Mouse (Mus musculus): ENCODE data around the gene Ogfod1.

Gene Ogfod1

GRCm38 (mm10) chr8:94068793-94069192, 31.8 kb downstream of the Ogfod1 start:
- DNase-seq (ENCODE audit: extremely low read depth, low read depth), result no peak

- no peak for DNase-seq (ENCODE audit: extremely low read depth, low read depth)
Measured at GRCm38 (mm10) chr8:94076461-94077192, 39.6 kb downstream of the Ogfod1 start.

- no peak for DNase-seq (ENCODE audit: extremely low read depth, low read depth)
Measured at GRCm38 (mm10) chr8:94087964-94088363, 51.0 kb downstream of the Ogfod1 start.

GRCm38 (mm10) chr8:94089715-94090114, 52.7 kb downstream of the Ogfod1 start:
- DNase-seq (ENCODE audit: extremely low read depth, low read depth), result no peak

- DNase-seq (ENCODE audit: extremely low read depth, low read depth), result no peak
Measured at GRCm38 (mm10) chr8:94092848-94093247, 55.9 kb downstream of the Ogfod1 start.

GRCm38 (mm10) chr8:94094281-94094680, 57.3 kb downstream of the Ogfod1 start:
- DNase-seq (ENCODE audit: extremely low read depth, low read depth), result no peak

- peak; percentile 96 for DNase-seq (ENCODE audit: extremely low read depth, low read depth)
Measured at GRCm38 (mm10) chr8:94098081-94098974, 61.3 kb downstream of the Ogfod1 start, which contains the start of gene Bbs2. Gene Bbs2, minus strand, starts transcription at chr8:94098928.

GRCm38 (mm10) chr8:94098996-94099395, 62.0 kb downstream of the Ogfod1 start:
- DNase-seq (ENCODE audit: extremely low read depth, low read depth), result no peak

GRCm38 (mm10) chr8:94104146-94104545, 67.1 kb downstream of the Ogfod1 start:
- DNase-seq (ENCODE audit: extremely low read depth, low read depth), result no peak

GRCm38 (mm10) chr8:94107871-94108270, 70.9 kb downstream of the Ogfod1 start:
- no peak for DNase-seq (ENCODE audit: extremely low read depth, low read depth)

GRCm38 (mm10) chr8:94109396-94109795, 72.4 kb downstream of the Ogfod1 start:
- DNase-seq (ENCODE audit: extremely low read depth, low read depth), result no peak

- DNase-seq (ENCODE audit: extremely low read depth, low read depth), result no peak
Measured at GRCm38 (mm10) chr8:94109835-94110234, 72.8 kb downstream of the Ogfod1 start.

GRCm38 (mm10) chr8:94110526-94111177, 73.7 kb downstream of the Ogfod1 start:
- no peak for DNase-seq (ENCODE audit: extremely low read depth, low read depth)

GRCm38 (mm10) chr8:94113435-94113834, 76.4 kb downstream of the Ogfod1 start:
- DNase-seq (ENCODE audit: extremely low read depth, low read depth), result peak; percentile 11

GRCm38 (mm10) chr8:94113972-94114371, 77.0 kb downstream of the Ogfod1 start:
- DNase-seq (ENCODE audit: extremely low read depth, low read depth), result no peak
